Mouse (Mus musculus) kidney, adult 2 months (tissue): ENCODE measurements around the gene Mapk10. TPM values are rescaled to one million over a fixed set of nuclear protein-coding genes. Genes with fewer than 3 reads are reported as not detected.

ENCODE experiments used
- DNase-seq: peaks from one replicate; pipeline ENCODE4 v3.0.0; 2021
- H3K27ac ChIP-seq: fragments of 200-500 bp; 2 replicates; pipeline ENCODE4 v1.5.1; 2012; ENCODE audit warnings: low read depth, low read length, control low read depth, inconsistent platforms; ENCODE audit not compliant: insufficient read depth
- H3K27me3 ChIP-seq: fragments of 200-500 bp; replicated peaks from 2 replicates; pipeline ENCODE4 v1.6.1; 2012; ENCODE audit warnings: mild to moderate bottlenecking, moderate library complexity, low read length, inconsistent platforms; ENCODE audit not compliant: control insufficient read depth, insufficient read depth
- H3K36me3 ChIP-seq: fragments of 200-500 bp; 2 replicates; pipeline ENCODE4 v1.6.1; 2012; ENCODE audit warnings: mild to moderate bottlenecking, moderate library complexity, low read length, inconsistent platforms; ENCODE audit not compliant: control insufficient read depth, insufficient read depth
- H3K4me1 ChIP-seq: fragments of 200-500 bp; 2 replicates; pipeline ENCODE4 v1.6.1; 2011; ENCODE audit warnings: low read length; ENCODE audit not compliant: control insufficient read depth, insufficient read depth
- H3K4me3 ChIP-seq: fragments of 200-500 bp; 2 replicates; pipeline ENCODE4 v1.5.1; 2011; ENCODE audit warnings: mild to moderate bottlenecking, low read depth, low read length, control low read depth; ENCODE audit not compliant: insufficient read depth
- CTCF ChIP-seq: fragments of 200-500 bp; conservative IDR thresholded peaks from 2 replicates; pipeline ENCODE4 v1.5.1; 2011; ENCODE audit warnings: low read depth, mild to moderate bottlenecking, control low read depth, low read length, moderate library complexity, mixed read lengths; ENCODE audit not compliant: insufficient read depth, insufficient read length
- POLR2A ChIP-seq: fragments of 200-500 bp; IDR thresholded peaks from one replicate; pipeline ENCODE4 v1.6.1; 2011; ENCODE audit warnings: low read depth, low read length, control low read depth
- WGBS: fragments of 180-500 bp; shearing (Covaris S2); methylation state at CpG from one replicate; pipeline ENCODE4 v1.1.7; 2018; 5-methylcytosine and 5-hydroxymethylcytosine counted together
- polyA plus RNA-seq: library from polyadenylated mRNA; depleted of rRNA; stranded (reverse); fragments of >200 nt; gene quantifications from 2 replicates; pipeline ENCODE4 v1.2.3, GENCODE M21; 2012

The Mapk10 gene
- polyA plus RNA-seq, 1 experiment = 1.5 TPM

- DNase-seq = no peak
- 90% methylated on average over 7 of the region's 7 CpGs for WGBS
- H3K36me3 ChIP-seq = no peaks in the 10 kb centered on the region
- no peaks in the 10 kb centered on the region for H3K4me1 ChIP-seq
- H3K4me3 ChIP-seq = no peak overlapping the region
- H3K27me3 ChIP-seq = no peaks in the 10 kb centered on the region
- TF ChIP-seq POLR2A = no peak
- no peak for TF ChIP-seq CTCF
- H3K27ac ChIP-seq = no peak overlapping the region
Measured at GRCm38 (mm10) chr5:102998524-102998923, 212.6 kb downstream of the Mapk10 start.

GRCm38 (mm10) chr5:102997907-102998306 lies 213.2 kb downstream of the Mapk10 start:
- Histone ChIP-seq H3K27me3 (no peaks in the 10 kb centered on the region), H3K4me3 (no peak overlapping the region), H3K27ac (no peak overlapping the region), H3K4me1 (no peaks in the 10 kb centered on the region), H3K36me3 (no peaks in the 10 kb centered on the region)
- DNase-seq = no peak
- no peak for TF ChIP-seq POLR2A
- TF ChIP-seq CTCF = no peak
- 86% methylated on average over 11 of the region's 11 CpGs for WGBS

- H3K4me1 ChIP-seq = no peaks in the 10 kb centered on the region
- H3K27ac ChIP-seq = no peak overlapping the region
- TF ChIP-seq CTCF (no peak), POLR2A (no peak)
- H3K4me3 ChIP-seq = no peak overlapping the region
- H3K36me3 ChIP-seq = no peaks in the 10 kb centered on the region
- H3K27me3 ChIP-seq = no peaks in the 10 kb centered on the region
- DNase-seq = no peak
- WGBS = 81% methylated on average over 7 of the region's 7 CpGs
Measured at GRCm38 (mm10) chr5:102996331-102996730, 214.8 kb downstream of the Mapk10 start.

GRCm38 (mm10) chr5:102995928-102996327 lies 215.2 kb downstream of the Mapk10 start:
- Histone ChIP-seq H3K4me3 (no peak overlapping the region), H3K27ac (no peak overlapping the region), H3K27me3 (no peaks in the 10 kb centered on the region), H3K4me1 (no peaks in the 10 kb centered on the region), H3K36me3 (no peaks in the 10 kb centered on the region)
- TF ChIP-seq CTCF = no peak
- no peak for TF ChIP-seq POLR2A
- DNase-seq = no peak

- TF ChIP-seq CTCF (no peak), POLR2A (no peak)
- 71% methylated on average over 5 of the region's 5 CpGs for WGBS
- H3K4me3 ChIP-seq = no peak overlapping the region
- no peak overlapping the region for H3K27ac ChIP-seq
- H3K36me3 ChIP-seq = no peaks in the 10 kb centered on the region
- H3K27me3 ChIP-seq = no peaks in the 10 kb centered on the region
- DNase-seq = peak; percentile 51
- no peaks in the 10 kb centered on the region for H3K4me1 ChIP-seq
Measured at GRCm38 (mm10) chr5:102993951-102994350, 217.2 kb downstream of the Mapk10 start.

- TF ChIP-seq CTCF = no peak
- no peak for TF ChIP-seq POLR2A
Measured at GRCm38 (mm10) chr5:102991691-102992090, 219.4 kb downstream of the Mapk10 start.

GRCm38 (mm10) chr5:102978382-102978781 lies 232.8 kb downstream of the Mapk10 start:
- DNase-seq = no peak
- no peak for TF ChIP-seq CTCF
- TF ChIP-seq POLR2A = no peak
- Histone ChIP-seq H3K4me3 (no peak overlapping the region), H3K27ac (no peak overlapping the region), H3K27me3 (no peaks in the 10 kb centered on the region), H3K4me1 (no peaks in the 10 kb centered on the region), H3K36me3 (no peaks in the 10 kb centered on the region)
- 67% methylated on average over 2 of the region's 2 CpGs for WGBS

More at GRCm38 (mm10) chr5:102991691-102992090, 219.4 kb downstream of the Mapk10 start:
- Histone ChIP-seq H3K27me3 (no peaks in the 10 kb centered on the region), H3K4me1 (no peaks in the 10 kb centered on the region), H3K36me3 (no peaks in the 10 kb centered on the region), H3K4me3 (no peak overlapping the region), H3K27ac (no peak overlapping the region)
- 66% methylated on average over 2 of the region's 2 CpGs for WGBS
- no peak for DNase-seq

GRCm38 (mm10) chr5:102977138-102977537 lies 234.0 kb downstream of the Mapk10 start:
- TF ChIP-seq POLR2A = no peak
- TF ChIP-seq CTCF = no peak
- no peaks in the 10 kb centered on the region for H3K4me1 ChIP-seq
- H3K27ac ChIP-seq = no peak overlapping the region
- 63% methylated on average over 6 of the region's 6 CpGs for WGBS
- DNase-seq = no peak
- no peak overlapping the region for H3K4me3 ChIP-seq
- H3K36me3 ChIP-seq = no peaks in the 10 kb centered on the region
- H3K27me3 ChIP-seq = no peaks in the 10 kb centered on the region
